Mouse (Mus musculus) adrenal gland, postnatal 14 days (tissue): ENCODE measurements around the gene Smarcd1. TPM values are rescaled to one million over a fixed set of nuclear protein-coding genes. Genes with fewer than 3 reads are reported as not detected.
A peak's percentile ranks its signal among the peaks of the same experiment; 100 is the strongest.

Experiments used
- DNase-seq: peaks from one replicate; pipeline ENCODE4 v3.0.0; 2021; ENCODE audit warnings: mixed read lengths
- long read RNA-seq, 2 experiments: library from polyadenylated mRNA; stranded (forward); transcript quantifications; one replicate each; pipeline ENCODE4 v2.0.0; 2021
- total RNA-seq: library from RNA; stranded (reverse); gene quantifications from 2 replicates; pipeline ENCODE4 v1.2.3, GENCODE M21; 2021

Gene Smarcd1
- total RNA-seq, result 40.0 and 57.6 TPM in 2 replicates
- long read RNA-seq, experiment 1, transcript Smarcd1-201 (13 exons, 3,307 nt), result major isoform, 40 of 57 reads
- long read RNA-seq, experiment 1, partial matches to known transcripts, result 7 of 57 reads
- long read RNA-seq, experiment 1, other reads (novel, unspliced or antisense), result 10 of 57 reads
- long read RNA-seq, experiment 2, transcript Smarcd1-201 (13 exons, 3,307 nt), result major isoform, 17 of 32 reads
- long read RNA-seq, experiment 2, partial matches to known transcripts, result 13 of 32 reads
- long read RNA-seq, experiment 2, other reads (novel, unspliced or antisense), result 2 of 32 reads

- peak; percentile 97 for DNase-seq
Measured at GRCm38 (mm10) chr15:99701999-99702900, at the start of gene Smarcd1. Smarcd1 (plus strand) TSS chr15:99702129.

- no peak for DNase-seq
Measured at GRCm38 (mm10) chr15:99653291-99653690, 48.6 kb upstream of the Smarcd1 start.

GRCm38 (mm10) chr15:99653876-99654275, 48.1 kb upstream of the Smarcd1 start:
- no peak for DNase-seq

- no peak for DNase-seq
Measured at GRCm38 (mm10) chr15:99655956-99656355, 46.0 kb upstream of the Smarcd1 start.

GRCm38 (mm10) chr15:99658437-99658836, 43.5 kb upstream of the Smarcd1 start:
- no peak for DNase-seq

- DNase-seq, result no peak
Measured at GRCm38 (mm10) chr15:99661121-99661830, 40.7 kb upstream of the Smarcd1 start.

- DNase-seq, result no peak
Measured at GRCm38 (mm10) chr15:99662371-99662770, 39.6 kb upstream of the Smarcd1 start.

GRCm38 (mm10) chr15:99663964-99664599, 37.8 kb upstream of the Smarcd1 start:
- DNase-seq, result no peak

- DNase-seq, result peak; percentile 83
Measured at GRCm38 (mm10) chr15:99664600-99665451, 37.1 kb upstream of the Smarcd1 start.

GRCm38 (mm10) chr15:99667544-99667943, 34.4 kb upstream of the Smarcd1 start:
- no peak for DNase-seq

- DNase-seq, result peak; percentile 87
Measured at GRCm38 (mm10) chr15:99668881-99669280, 33.0 kb upstream of the Smarcd1 start.

- DNase-seq, result no peak
Measured at GRCm38 (mm10) chr15:99669392-99669791, 32.5 kb upstream of the Smarcd1 start.

- DNase-seq, result peak; percentile 86
Measured at GRCm38 (mm10) chr15:99670154-99670821, 31.6 kb upstream of the Smarcd1 start, which contains the start of gene Asic1. Asic1 (plus strand) TSS chr15:99670368.

GRCm38 (mm10) chr15:99670964-99671670, 30.8 kb upstream of the Smarcd1 start:
- peak; percentile 23 for DNase-seq

- DNase-seq, result no peak
Measured at GRCm38 (mm10) chr15:99671783-99672182, 30.1 kb upstream of the Smarcd1 start.

- DNase-seq, result no peak
Measured at GRCm38 (mm10) chr15:99674866-99675265, 27.1 kb upstream of the Smarcd1 start.

GRCm38 (mm10) chr15:99677089-99677488, 24.8 kb upstream of the Smarcd1 start:
- no peak for DNase-seq

GRCm38 (mm10) chr15:99678063-99678800, 23.7 kb upstream of the Smarcd1 start:
- peak; percentile 71 for DNase-seq

- DNase-seq, result no peak
Measured at GRCm38 (mm10) chr15:99679008-99679407, 22.9 kb upstream of the Smarcd1 start.
